Mouse (Mus musculus) urinary bladder, adult 18-20 months (tissue): ENCODE measurements at regions not wholly inside any gene's neighbourhood (a gene's known extent, or its start where the extent isn't known, plus 50 kb on each side); places are given as distances from the start of the nearest gene placed in this dataset.

Experiments
- DNase-seq, 2 experiments: peaks; one replicate each; pipeline ENCODE4 v3.0.0; 2022; ENCODE audit warnings: low spot score in 2 of 2, mixed read lengths in 2 of 2

- no peak for DNase-seq
Measured at GRCm38 (mm10) chr15:67470036-67470435, 969.3 kb upstream of the Lrrc6 start.

GRCm38 (mm10) chr15:67467404-67468345 is 967.0 kb upstream of the Lrrc6 start:
- no peak for DNase-seq

GRCm38 (mm10) chr15:67462863-67463262 is 962.2 kb upstream of the Lrrc6 start:
- no peak for DNase-seq

- DNase-seq = no peak
Measured at GRCm38 (mm10) chr15:67460384-67460783, 959.7 kb upstream of the Lrrc6 start.

GRCm38 (mm10) chr15:67434284-67434683 is 933.6 kb upstream of the Lrrc6 start:
- DNase-seq = peak; percentile 6 to 38

- no peak for DNase-seq
Measured at GRCm38 (mm10) chr15:67423922-67424321, 923.2 kb upstream of the Lrrc6 start.

- no peak for DNase-seq
Measured at GRCm38 (mm10) chr15:67422277-67422953, 921.7 kb upstream of the Lrrc6 start.

- no peak for DNase-seq
Measured at GRCm38 (mm10) chr15:67420776-67421175, 920.1 kb upstream of the Lrrc6 start.

GRCm38 (mm10) chr15:67419733-67420132 is 919.0 kb upstream of the Lrrc6 start:
- no peak for DNase-seq

GRCm38 (mm10) chr15:67417742-67418163 is 917.0 kb upstream of the Lrrc6 start:
- no peak for DNase-seq

GRCm38 (mm10) chr15:67415840-67416239 is 915.1 kb upstream of the Lrrc6 start:
- no peak for DNase-seq

- DNase-seq = no peak
Measured at GRCm38 (mm10) chr15:67414371-67414930, 913.7 kb upstream of the Lrrc6 start.

- no peak for DNase-seq
Measured at GRCm38 (mm10) chr15:67413581-67413980, 912.9 kb upstream of the Lrrc6 start.

- no peak for DNase-seq
Measured at GRCm38 (mm10) chr15:67412394-67412793, 911.7 kb upstream of the Lrrc6 start.

GRCm38 (mm10) chr15:67411657-67412056 is 910.9 kb upstream of the Lrrc6 start:
- DNase-seq = no peak

GRCm38 (mm10) chr15:67410012-67410411 is 909.3 kb upstream of the Lrrc6 start:
- no peak for DNase-seq

GRCm38 (mm10) chr15:67408871-67409559 is 908.3 kb upstream of the Lrrc6 start:
- no peak for DNase-seq

- no peak for DNase-seq
Measured at GRCm38 (mm10) chr15:67407244-67407643, 906.5 kb upstream of the Lrrc6 start.

- DNase-seq = no peak
Measured at GRCm38 (mm10) chr15:67405523-67405922, 904.8 kb upstream of the Lrrc6 start.

GRCm38 (mm10) chr15:67405011-67405410 is 904.3 kb upstream of the Lrrc6 start:
- DNase-seq = no peak

GRCm38 (mm10) chr15:67402310-67402709 is 901.6 kb upstream of the Lrrc6 start:
- DNase-seq = no peak

- DNase-seq = no peak
Measured at GRCm38 (mm10) chr15:67397269-67397668, 896.6 kb upstream of the Lrrc6 start.
